Mouse (Mus musculus): Measurements from ENCODE around the gene Lin7a. TPM values are rescaled to one million over a fixed set of nuclear protein-coding genes. Genes with fewer than 3 reads are reported as not detected.

The Lin7a gene
- polyA plus RNA-seq, 1 experiment from 2014 or later, result 3.9 TPM

- H3K36me3 ChIP-seq (ENCODE audit: control insufficient read depth, insufficient read depth, low read length), result no peaks in the 10 kb centered on the region
- no peaks in the 10 kb centered on the region for H3K9me3 ChIP-seq (ENCODE audit: control insufficient read depth, low read length)
- ATAC-seq, result no peak
- H3K4me2 ChIP-seq (ENCODE audit: low read depth, low read length), result no peak overlapping the region
- no peak overlapping the region for H3K9ac ChIP-seq (ENCODE audit: low read depth, low read length)
- no peaks in the 10 kb centered on the region for H3K27me3 ChIP-seq (replicated peaks; ENCODE audit: control insufficient read depth, insufficient read depth, low read length)
- H3K4me3 ChIP-seq (ENCODE audit: low read length), result no peak overlapping the region
- no peaks in the 10 kb centered on the region for H3K4me1 ChIP-seq (ENCODE audit: control insufficient read depth, insufficient read depth, low read length)
- WGBS, result 72% methylated on average over 5 of the region's 5 CpGs
- H3K27ac ChIP-seq (ENCODE audit: low read length), result no peak overlapping the region
These were observed 42.7 kb upstream of the Lin7a start for GRCm38 (mm10) chr10:107228776-107229175.

- no peaks in the 10 kb centered on the region for H3K36me3 ChIP-seq (ENCODE audit: control insufficient read depth, insufficient read depth, low read length)
- ATAC-seq, result no peak
- no peak overlapping the region for H3K9ac ChIP-seq (ENCODE audit: low read depth, low read length)
- H3K4me3 ChIP-seq (ENCODE audit: low read length), result no peak overlapping the region
- H3K4me2 ChIP-seq (ENCODE audit: low read depth, low read length), result no peak overlapping the region
- 80% methylated on average over 3 of the region's 3 CpGs for WGBS
- H3K27ac ChIP-seq (ENCODE audit: low read length), result no peak overlapping the region
- no peaks in the 10 kb centered on the region for H3K27me3 ChIP-seq (replicated peaks; ENCODE audit: control insufficient read depth, insufficient read depth, low read length)
- no peaks in the 10 kb centered on the region for H3K4me1 ChIP-seq (ENCODE audit: control insufficient read depth, insufficient read depth, low read length)
- H3K9me3 ChIP-seq (ENCODE audit: control insufficient read depth, low read length), result no peaks in the 10 kb centered on the region
These were observed 42.1 kb upstream of the Lin7a start for GRCm38 (mm10) chr10:107229416-107229815.

- WGBS, result 74% methylated on average over 8 of the region's 8 CpGs
- Histone ChIP-seq H3K36me3 (ENCODE audit: control insufficient read depth, insufficient read depth, low read length) (no peaks in the 10 kb centered on the region), H3K27ac (ENCODE audit: low read length) (no peak overlapping the region), H3K9me3 (ENCODE audit: control insufficient read depth, low read length) (no peaks in the 10 kb centered on the region), H3K4me2 (ENCODE audit: low read depth, low read length) (no peak overlapping the region), H3K9ac (ENCODE audit: low read depth, low read length) (no peak overlapping the region), H3K27me3 (replicated peaks; ENCODE audit: control insufficient read depth, insufficient read depth, low read length) (no peaks in the 10 kb centered on the region), H3K4me1 (ENCODE audit: control insufficient read depth, insufficient read depth, low read length) (no peaks in the 10 kb centered on the region), H3K4me3 (ENCODE audit: low read length) (no peak overlapping the region)
- ATAC-seq, result no peak
These were observed 41.2 kb upstream of the Lin7a start for GRCm38 (mm10) chr10:107230081-107230850.

- no peak overlapping the region for H3K4me3 ChIP-seq (ENCODE audit: low read length)
- no peaks in the 10 kb centered on the region for H3K9me3 ChIP-seq (ENCODE audit: control insufficient read depth, low read length)
- H3K27me3 ChIP-seq (replicated peaks; ENCODE audit: control insufficient read depth, insufficient read depth, low read length), result no peaks in the 10 kb centered on the region
- H3K4me2 ChIP-seq (ENCODE audit: low read depth, low read length), result no peak overlapping the region
- no peak for ATAC-seq
- 97% methylated on average over 1 of the region's 1 CpGs for WGBS
- H3K4me1 ChIP-seq (ENCODE audit: control insufficient read depth, insufficient read depth, low read length), result no peaks in the 10 kb centered on the region
- no peaks in the 10 kb centered on the region for H3K36me3 ChIP-seq (ENCODE audit: control insufficient read depth, insufficient read depth, low read length)
- no peak overlapping the region for H3K27ac ChIP-seq (ENCODE audit: low read length)
- no peak overlapping the region for H3K9ac ChIP-seq (ENCODE audit: low read depth, low read length)
These were observed 40.7 kb upstream of the Lin7a start for GRCm38 (mm10) chr10:107230851-107231130.

- Histone ChIP-seq H3K36me3 (ENCODE audit: control insufficient read depth, insufficient read depth, low read length) (no peaks in the 10 kb centered on the region), H3K27ac (ENCODE audit: low read length) (no peak overlapping the region), H3K9me3 (ENCODE audit: control insufficient read depth, low read length) (no peaks in the 10 kb centered on the region), H3K4me1 (ENCODE audit: control insufficient read depth, insufficient read depth, low read length) (no peaks in the 10 kb centered on the region), H3K4me3 (ENCODE audit: low read length) (no peak overlapping the region), H3K27me3 (replicated peaks; ENCODE audit: control insufficient read depth, insufficient read depth, low read length) (no peaks in the 10 kb centered on the region), H3K4me2 (ENCODE audit: low read depth, low read length) (no peak overlapping the region), H3K9ac (ENCODE audit: low read depth, low read length) (no peak overlapping the region)
- no peak for ATAC-seq
- WGBS, result 82% methylated on average over 4 of the region's 4 CpGs
These were observed 40.0 kb upstream of the Lin7a start for GRCm38 (mm10) chr10:107231421-107232010.

GRCm38 (mm10) chr10:107232491-107233110 is 38.9 kb upstream of the Lin7a start:
- Histone ChIP-seq H3K27me3 (replicated peaks; ENCODE audit: control insufficient read depth, insufficient read depth, low read length) (no peaks in the 10 kb centered on the region), H3K9ac (ENCODE audit: low read depth, low read length) (no peak overlapping the region), H3K27ac (ENCODE audit: low read length) (no peak overlapping the region), H3K36me3 (ENCODE audit: control insufficient read depth, insufficient read depth, low read length) (no peaks in the 10 kb centered on the region), H3K4me1 (ENCODE audit: control insufficient read depth, insufficient read depth, low read length) (no peaks in the 10 kb centered on the region), H3K4me3 (ENCODE audit: low read length) (no peak overlapping the region), H3K9me3 (ENCODE audit: control insufficient read depth, low read length) (no peaks in the 10 kb centered on the region), H3K4me2 (ENCODE audit: low read depth, low read length) (no peak overlapping the region)
- WGBS, result 93% methylated on average over 2 of the region's 2 CpGs
- no peak for ATAC-seq

GRCm38 (mm10) chr10:107233221-107233620 is 38.3 kb upstream of the Lin7a start:
- Histone ChIP-seq H3K36me3 (ENCODE audit: control insufficient read depth, insufficient read depth, low read length) (no peaks in the 10 kb centered on the region), H3K9ac (ENCODE audit: low read depth, low read length) (no peak overlapping the region), H3K4me1 (ENCODE audit: control insufficient read depth, insufficient read depth, low read length) (no peaks in the 10 kb centered on the region), H3K4me3 (ENCODE audit: low read length) (no peak overlapping the region), H3K27me3 (replicated peaks; ENCODE audit: control insufficient read depth, insufficient read depth, low read length) (no peaks in the 10 kb centered on the region), H3K9me3 (ENCODE audit: control insufficient read depth, low read length) (no peaks in the 10 kb centered on the region), H3K4me2 (ENCODE audit: low read depth, low read length) (no peak overlapping the region), H3K27ac (ENCODE audit: low read length) (no peak overlapping the region)
- WGBS, result 79% methylated on average over 2 of the region's 2 CpGs
- ATAC-seq, result no peak

GRCm38 (mm10) chr10:107233825-107234224 is 37.7 kb upstream of the Lin7a start:
- H3K9ac ChIP-seq (ENCODE audit: low read depth, low read length), result no peak overlapping the region
- H3K4me3 ChIP-seq (ENCODE audit: low read length), result no peak overlapping the region
- no peaks in the 10 kb centered on the region for H3K4me1 ChIP-seq (ENCODE audit: control insufficient read depth, insufficient read depth, low read length)
- no peak overlapping the region for H3K27ac ChIP-seq (ENCODE audit: low read length)
- H3K36me3 ChIP-seq (ENCODE audit: control insufficient read depth, insufficient read depth, low read length), result no peaks in the 10 kb centered on the region
- no peaks in the 10 kb centered on the region for H3K9me3 ChIP-seq (ENCODE audit: control insufficient read depth, low read length)
- ATAC-seq, result no peak
- no peak overlapping the region for H3K4me2 ChIP-seq (ENCODE audit: low read depth, low read length)
- H3K27me3 ChIP-seq (replicated peaks; ENCODE audit: control insufficient read depth, insufficient read depth, low read length), result no peaks in the 10 kb centered on the region
- 85% methylated on average over 4 of the region's 4 CpGs for WGBS

- no peaks in the 10 kb centered on the region for H3K4me1 ChIP-seq (ENCODE audit: control insufficient read depth, insufficient read depth, low read length)
- no peak overlapping the region for H3K27ac ChIP-seq (ENCODE audit: low read length)
- no peaks in the 10 kb centered on the region for H3K36me3 ChIP-seq (ENCODE audit: control insufficient read depth, insufficient read depth, low read length)
- H3K9ac ChIP-seq (ENCODE audit: low read depth, low read length), result no peak overlapping the region
- ATAC-seq, result no peak
- 84% methylated on average over 7 of the region's 7 CpGs for WGBS
- H3K9me3 ChIP-seq (ENCODE audit: control insufficient read depth, low read length), result no peaks in the 10 kb centered on the region
- no peak overlapping the region for H3K4me3 ChIP-seq (ENCODE audit: low read length)
- H3K27me3 ChIP-seq (replicated peaks; ENCODE audit: control insufficient read depth, insufficient read depth, low read length), result no peaks in the 10 kb centered on the region
- no peak overlapping the region for H3K4me2 ChIP-seq (ENCODE audit: low read depth, low read length)
These were observed 36.8 kb upstream of the Lin7a start for GRCm38 (mm10) chr10:107234421-107235400.
